Comparison of ENCODE assay signal across 8 mouse cellular contexts in genomic region chr5:75871120-75871519, GRCm38 (mm10).
A peak's percentile ranks its signal among the peaks of the same experiment; 100 is the strongest.
DNase-seq lines count a peak whose midpoint lies in the region; ATAC-seq lines count a peak whose summit lies in the region.

No protein-coding gene starts in this region.

- no peak overlapping the region for H3K4me3 ChIP-seq in heart, embryonic 11.5 days (ENCODE audit: low read depth, low read length)

- H3K9ac ChIP-seq in heart, embryonic 11.5 days (ENCODE audit: low read depth, low read length) = no peak overlapping the region

- peak; percentile 97 for DNase-seq in heart, adult 11 months
- peak; percentile 72 to 94 for DNase-seq in adrenal gland, adult (ENCODE audit: inconsistent age in 2 of 2, low spot score in 1 of 2)
- DNase-seq in embryo, embryonic 11 days = peak; percentile 82
- DNase-seq in heart, postnatal 10 days = peak; percentile 90 to 95
- DNase-seq in left cerebral cortex, adult 11 months (ENCODE audit: low spot score) = peak; percentile 58
- peak; percentile 23 for DNase-seq in telencephalon, adult 2 months (ENCODE audit: low read depth, low spot score)

- no peak for ATAC-seq in heart, embryonic 11.5 days (replicated peaks; ENCODE audit: insufficient number of reproducible peaks, low FRiP score, low TSS enrichment)
- peak; percentile 76 for ATAC-seq in megakaryocyte progenitor cell, adult 5-6 weeks (replicated peaks; ENCODE audit: poor library complexity)

- WGBS in heart, embryonic 11.5 days (ENCODE audit: insufficient replicate concordance) = 16% methylated on average over 8 of the region's 8 CpGs

- 0 out of 2 replicates have a peak, but pooled peaks cover 3% of the 10 kb centered on the region for H3K4me1 ChIP-seq in heart, embryonic 11.5 days (ENCODE audit: control insufficient read depth, insufficient read depth, low read length)

- intact Hi-C loops in heart, postnatal 10 days (cut with DNase I) = loop anchor here (2.0 to 5.0 kb wide), 4 partner anchors 106 to 371 kb away; no protein-coding TSS in a partner anchor

- no peaks in the 10 kb centered on the region for H3K36me3 ChIP-seq in heart, embryonic 11.5 days (ENCODE audit: control insufficient read depth, insufficient read depth, low read length)

- no peak overlapping the region for H3K4me2 ChIP-seq in heart, embryonic 11.5 days

- no peaks in the 10 kb centered on the region for H3K9me3 ChIP-seq in heart, embryonic 11.5 days (replicated peaks; ENCODE audit: control insufficient read depth, low read length)

- H3K27ac ChIP-seq in heart, embryonic 11.5 days (ENCODE audit: low read depth, low read length) = no peak overlapping the region

- no peaks in the 10 kb centered on the region for H3K27me3 ChIP-seq in heart, embryonic 11.5 days (ENCODE audit: control insufficient read depth, insufficient read depth, low read length)

Comparison
In these comparisons a context has a peak if more than half of its experiments do, and no peak if none do; other contexts are left out.
1. DNase-seq: peak in every context shown above with its lines; median percentile 97 in heart, adult 11 months; 92 in heart, postnatal 10 days; 83 in adrenal gland, adult; 82 in embryo, embryonic 11 days; 58 in left cerebral cortex, adult 11 months; 23 in telencephalon, adult 2 months.